Mouse (Mus musculus): ENCODE measurements at regions not wholly inside any gene's neighbourhood (a gene's known extent, or its start where the extent isn't known, plus 50 kb on each side); places are given as distances from the start of the nearest gene placed in this dataset.

DNA sequence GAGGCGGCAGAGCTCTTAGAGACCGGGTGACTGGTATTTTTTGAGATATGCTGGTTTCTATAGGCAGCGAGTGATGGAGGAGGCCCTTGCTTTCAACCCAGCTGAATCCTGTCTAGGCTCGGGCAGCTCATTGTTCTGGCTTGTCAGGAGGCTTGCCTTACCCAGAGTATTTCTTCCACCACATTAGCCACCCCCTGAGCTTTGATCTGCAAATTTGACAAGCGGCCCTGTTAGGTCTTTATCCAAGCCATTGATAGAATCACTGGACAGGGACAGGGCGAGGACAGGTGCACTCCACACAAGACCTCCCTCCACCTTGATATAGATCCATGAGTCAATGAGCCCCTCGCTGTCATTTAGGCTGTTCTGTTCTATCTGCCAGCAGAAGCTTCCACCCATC, 343.0 kb upstream of the Fam19a5 start:
- ATAC-seq: peak; percentile 52
- 22% methylated on average over 7 of the region's 7 CpGs for WGBS
- DNase-seq (ENCODE audit: low spot score): peak; percentile 51
- Histone ChIP-seq H3K9ac (replicated peaks; ENCODE audit: low read length) (no peak overlapping the region), H3K9me3 (ENCODE audit: low read length) (no peaks in the 10 kb centered on the region), H3K4me2 (ENCODE audit: low read depth, low read length) (peak overlapping the region; percentile 27; the same call in 1 of the 2 replicates), H3K4me3 (ENCODE audit: low read length) (no peak overlapping the region), H3K36me3 (ENCODE audit: insufficient read depth, low read length) (no peaks in the 10 kb centered on the region), H3K4me1 (ENCODE audit: insufficient read depth, low read length) (peaks cover 11% of the 10 kb centered on the region), H3K27me3 (ENCODE audit: insufficient read depth, low read length) (no peaks in the 10 kb centered on the region), H3K27ac (peak overlapping the region; percentile 52; the same call in 1 of the 2 replicates)
- TF ChIP-seq CTCF (IDR thresholded peaks at IDR 0.05; ENCODE audit: low read depth): no peak

DNA sequence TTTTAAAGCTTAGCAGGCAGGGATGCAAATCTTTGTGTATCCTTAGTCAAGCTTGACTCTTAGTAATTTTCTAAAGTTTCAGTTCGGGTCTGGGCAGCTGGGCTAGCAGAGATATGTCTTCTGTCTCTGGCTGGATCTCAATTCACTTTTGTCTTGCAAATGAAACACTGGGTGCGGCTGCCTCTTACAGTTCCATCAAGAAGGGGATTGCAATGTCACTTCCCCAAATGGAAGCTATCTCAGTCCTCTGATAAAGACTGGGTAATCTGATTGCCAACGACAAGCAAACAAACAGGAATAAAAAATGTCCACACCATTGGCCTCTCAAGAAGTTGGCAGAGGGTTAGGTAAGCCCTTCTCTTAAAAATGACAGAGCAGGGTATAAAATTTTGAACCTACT, 314.1 kb upstream of the Fam19a5 start:
- ATAC-seq: no peak
- TF ChIP-seq CTCF (IDR thresholded peaks at IDR 0.05; ENCODE audit: low read depth): no peak
- H3K4me3 ChIP-seq (ENCODE audit: low read length): no peak overlapping the region
- DNase-seq (ENCODE audit: low spot score): no peak
- no peaks in the 10 kb centered on the region for H3K27me3 ChIP-seq (ENCODE audit: insufficient read depth, low read length)
- no peaks in the 10 kb centered on the region for H3K36me3 ChIP-seq (ENCODE audit: insufficient read depth, low read length)
- H3K4me2 ChIP-seq (ENCODE audit: low read depth, low read length): no peak overlapping the region
- H3K9ac ChIP-seq (replicated peaks; ENCODE audit: low read length): no peak overlapping the region
- H3K9me3 ChIP-seq (ENCODE audit: low read length): no peaks in the 10 kb centered on the region
- 0 out of 2 replicates have a peak, but pooled peaks cover 3% of the 10 kb centered on the region for H3K4me1 ChIP-seq (ENCODE audit: insufficient read depth, low read length)
- H3K27ac ChIP-seq: no peak overlapping the region
- 49% methylated on average over 3 of the region's 3 CpGs for WGBS

DNA sequence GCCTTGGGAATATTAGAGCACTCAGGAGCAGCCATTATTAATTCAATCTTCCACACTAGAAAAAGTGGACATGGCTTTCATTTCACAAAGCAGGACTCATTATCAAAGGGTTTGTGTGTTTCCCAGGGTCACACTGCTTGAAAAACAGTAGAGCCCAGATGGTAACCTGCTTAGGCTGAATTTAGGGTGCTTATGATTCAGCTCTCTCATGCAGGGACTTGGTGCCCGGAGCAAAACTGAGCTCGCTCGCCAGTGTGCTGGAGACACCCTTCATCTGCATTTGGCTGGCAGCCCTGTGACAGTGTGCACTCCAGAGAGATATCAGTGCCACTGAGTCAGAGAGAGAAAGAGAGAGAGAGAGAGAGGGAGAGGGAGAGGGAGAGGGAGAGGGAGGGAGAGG, 308.0 kb upstream of the Fam19a5 start:
- no peak for TF ChIP-seq CTCF (IDR thresholded peaks at IDR 0.05; ENCODE audit: low read depth)
- no peak for DNase-seq (ENCODE audit: low spot score)
- no peaks in the 10 kb centered on the region for H3K9me3 ChIP-seq (ENCODE audit: low read length)
- no peaks in the 10 kb centered on the region for H3K27me3 ChIP-seq (ENCODE audit: insufficient read depth, low read length)
- no peak overlapping the region for H3K27ac ChIP-seq
- H3K4me1 ChIP-seq (ENCODE audit: insufficient read depth, low read length): no peaks in the 10 kb centered on the region
- H3K4me3 ChIP-seq (ENCODE audit: low read length): no peak overlapping the region
- ATAC-seq: no peak
- no peaks in the 10 kb centered on the region for H3K36me3 ChIP-seq (ENCODE audit: insufficient read depth, low read length)
- H3K4me2 ChIP-seq (ENCODE audit: low read depth, low read length): no peak overlapping the region
- H3K9ac ChIP-seq (replicated peaks; ENCODE audit: low read length): no peak overlapping the region
- 39% methylated on average over 3 of the region's 3 CpGs for WGBS

DNA sequence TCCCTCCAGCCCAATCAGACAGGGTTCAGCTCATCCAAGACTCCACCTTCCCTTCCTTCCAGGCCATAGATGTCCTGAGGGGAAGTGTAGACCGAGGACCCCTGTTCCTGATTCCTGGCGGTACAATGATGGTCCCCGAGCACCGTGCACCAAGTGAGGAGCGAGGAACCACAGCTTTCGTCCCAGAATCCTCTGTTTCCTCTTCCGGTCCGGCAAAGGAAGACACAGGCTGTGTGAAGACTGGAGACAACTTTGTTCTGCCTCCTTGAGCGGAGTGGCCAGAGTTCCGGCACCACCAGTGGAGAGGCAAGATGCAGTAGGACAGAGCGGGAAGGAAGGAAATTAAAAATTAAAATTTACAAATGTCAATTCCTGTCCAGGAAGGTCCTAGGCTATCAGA, 305.0 kb upstream of the Fam19a5 start:
- H3K4me3 ChIP-seq (ENCODE audit: low read length): no peak overlapping the region
- no peak for TF ChIP-seq CTCF (IDR thresholded peaks at IDR 0.05; ENCODE audit: low read depth)
- DNase-seq (ENCODE audit: low spot score) (no peak), ATAC-seq (no peak)
- no peaks in the 10 kb centered on the region for H3K4me1 ChIP-seq (ENCODE audit: insufficient read depth, low read length)
- WGBS: 95% methylated on average over 11 of the region's 11 CpGs
- H3K9me3 ChIP-seq (ENCODE audit: low read length): no peaks in the 10 kb centered on the region
- no peak overlapping the region for H3K9ac ChIP-seq (replicated peaks; ENCODE audit: low read length)
- no peak overlapping the region for H3K27ac ChIP-seq
- no peaks in the 10 kb centered on the region for H3K27me3 ChIP-seq (ENCODE audit: insufficient read depth, low read length)
- no peak overlapping the region for H3K4me2 ChIP-seq (ENCODE audit: low read depth, low read length)
- H3K36me3 ChIP-seq (ENCODE audit: insufficient read depth, low read length): no peaks in the 10 kb centered on the region

GRCm38 (mm10) chr15:87261497-87261896, 282.6 kb upstream of the Fam19a5 start:
- no peaks in the 10 kb centered on the region for H3K9me3 ChIP-seq (ENCODE audit: low read length)
- 63% methylated on average over 6 of the region's 6 CpGs for WGBS

GRCm38 (mm10) chr15:87264906-87265305, 279.2 kb upstream of the Fam19a5 start:
- H3K36me3 ChIP-seq (ENCODE audit: insufficient read depth, low read length): no peaks in the 10 kb centered on the region
- DNase-seq (ENCODE audit: low spot score) (peak; percentile 52), ATAC-seq (no peak)
- H3K27ac ChIP-seq: no peak overlapping the region
- H3K9ac ChIP-seq (replicated peaks; ENCODE audit: low read length): no peak overlapping the region
- TF ChIP-seq CTCF (IDR thresholded peaks at IDR 0.05; ENCODE audit: low read depth): no peak
- no peaks in the 10 kb centered on the region for H3K27me3 ChIP-seq (ENCODE audit: insufficient read depth, low read length)
- no peak overlapping the region for H3K4me2 ChIP-seq (ENCODE audit: low read depth, low read length)
- H3K4me1 ChIP-seq (ENCODE audit: insufficient read depth, low read length): no peaks in the 10 kb centered on the region
- no peak overlapping the region for H3K4me3 ChIP-seq (ENCODE audit: low read length)
- no peaks in the 10 kb centered on the region for H3K9me3 ChIP-seq (ENCODE audit: low read length)

More at GRCm38 (mm10) chr15:87261497-87261896, 282.6 kb upstream of the Fam19a5 start:
- no peak overlapping the region for H3K4me2 ChIP-seq (ENCODE audit: low read depth, low read length)
- H3K4me1 ChIP-seq (ENCODE audit: insufficient read depth, low read length): no peaks in the 10 kb centered on the region
- no peaks in the 10 kb centered on the region for H3K27me3 ChIP-seq (ENCODE audit: insufficient read depth, low read length)
- ATAC-seq: no peak
- H3K4me3 ChIP-seq (ENCODE audit: low read length): no peak overlapping the region
- no peak for DNase-seq (ENCODE audit: low spot score)
- no peak overlapping the region for H3K27ac ChIP-seq
- H3K9ac ChIP-seq (replicated peaks; ENCODE audit: low read length): no peak overlapping the region
- no peak for TF ChIP-seq CTCF (IDR thresholded peaks at IDR 0.05; ENCODE audit: low read depth)
- H3K36me3 ChIP-seq (ENCODE audit: insufficient read depth, low read length): no peaks in the 10 kb centered on the region

GRCm38 (mm10) chr15:87290987-87291529, 253.0 kb upstream of the Fam19a5 start:
- Histone ChIP-seq H3K27me3 (ENCODE audit: insufficient read depth, low read length) (no peaks in the 10 kb centered on the region), H3K9ac (replicated peaks; ENCODE audit: low read length) (no peak overlapping the region), H3K4me2 (ENCODE audit: low read depth, low read length) (no peak overlapping the region), H3K4me1 (ENCODE audit: insufficient read depth, low read length) (no peaks in the 10 kb centered on the region), H3K9me3 (ENCODE audit: low read length) (no peaks in the 10 kb centered on the region), H3K36me3 (ENCODE audit: insufficient read depth, low read length) (no peaks in the 10 kb centered on the region), H3K4me3 (ENCODE audit: low read length) (no peak overlapping the region), H3K27ac (no peak overlapping the region)
- no peak for TF ChIP-seq CTCF (IDR thresholded peaks at IDR 0.05; ENCODE audit: low read depth)
- DNase-seq (ENCODE audit: low spot score) (no peak), ATAC-seq (no peak)
- 87% methylated on average over 7 of the region's 7 CpGs for WGBS
